Mouse (Mus musculus): ENCODE results near the gene Dmp1. TPM values are rescaled to one million over a fixed set of nuclear protein-coding genes. Genes with fewer than 3 reads are reported as not detected.

Dmp1 gene
- polyA plus RNA-seq (2011; ENCODE audit: insufficient read depth, insufficient read length, low read depth, missing spikeins) = not detected in 2 replicates

GRCm38 (mm10) chr5:104202351-104202750 is at the start of gene Dmp1:
Gene Dmp1, plus strand, starts transcription at chr5:104202613.
- Histone ChIP-seq H3K9ac (ENCODE audit: low read depth, poor library complexity, severe bottlenecking) (no peak within 1 kb of the TSS), H3K36me3 (ENCODE audit: control insufficient read depth, insufficient read depth, low read length, poor library complexity, severe bottlenecking) (no peaks in the 10 kb centered on the region), H3K27ac (ENCODE audit: insufficient read depth, low read length) (no peak within 1 kb of the TSS), H3K4me3 (ENCODE audit: low read depth, low read length) (no peak within 1 kb of the TSS), H3K27me3 (ENCODE audit: control insufficient read depth, insufficient read depth, low read length, poor library complexity, severe bottlenecking) (no peaks in the 10 kb centered on the region), H3K9me3 (replicated peaks; ENCODE audit: control insufficient read depth, insufficient read depth, low read length, poor library complexity, severe bottlenecking) (no peaks in the 10 kb centered on the region), H3K4me1 (ENCODE audit: control insufficient read depth, insufficient read depth, low read length) (no peaks in the 10 kb centered on the region)
- TF ChIP-seq CTCF (IDR thresholded peaks at IDR 0.05; ENCODE audit: low read depth, low read length) = no peak
- TF ChIP-seq EP300 (IDR thresholded peaks at IDR 0.05; ENCODE audit: insufficient read depth, low read depth, low read length) = no peak
- no peak for TF ChIP-seq POLR2A (IDR thresholded peaks at IDR 0.05; ENCODE audit: insufficient read depth, low read length)

GRCm38 (mm10) chr5:104157701-104158100 is 44.7 kb upstream of the Dmp1 start:
- no peak for TF ChIP-seq POLR2A (IDR thresholded peaks at IDR 0.05; ENCODE audit: insufficient read depth, low read length)
- TF ChIP-seq CTCF (IDR thresholded peaks at IDR 0.05; ENCODE audit: low read depth, low read length) = no peak
- no peak for TF ChIP-seq EP300 (IDR thresholded peaks at IDR 0.05; ENCODE audit: insufficient read depth, low read depth, low read length)

GRCm38 (mm10) chr5:104158332-104159052 is 43.9 kb upstream of the Dmp1 start:
- Histone ChIP-seq H3K9ac (ENCODE audit: low read depth, poor library complexity, severe bottlenecking) (no peak overlapping the region), H3K36me3 (ENCODE audit: control insufficient read depth, insufficient read depth, low read length, poor library complexity, severe bottlenecking) (no peaks in the 10 kb centered on the region), H3K9me3 (replicated peaks; ENCODE audit: control insufficient read depth, insufficient read depth, low read length, poor library complexity, severe bottlenecking) (no peaks in the 10 kb centered on the region), H3K27ac (ENCODE audit: insufficient read depth, low read length) (no peak overlapping the region), H3K4me1 (ENCODE audit: control insufficient read depth, insufficient read depth, low read length) (no peaks in the 10 kb centered on the region), H3K4me3 (ENCODE audit: low read depth, low read length) (no peak overlapping the region), H3K27me3 (ENCODE audit: control insufficient read depth, insufficient read depth, low read length, poor library complexity, severe bottlenecking) (no peaks in the 10 kb centered on the region)
- TF ChIP-seq POLR2A (IDR thresholded peaks at IDR 0.05; ENCODE audit: insufficient read depth, low read length) = no peak
- TF ChIP-seq EP300 (IDR thresholded peaks at IDR 0.05; ENCODE audit: insufficient read depth, low read depth, low read length) = no peak
- no peak for TF ChIP-seq CTCF (IDR thresholded peaks at IDR 0.05; ENCODE audit: low read depth, low read length)

More at GRCm38 (mm10) chr5:104157701-104158100, 44.7 kb upstream of the Dmp1 start:
- Histone ChIP-seq H3K27me3 (ENCODE audit: control insufficient read depth, insufficient read depth, low read length, poor library complexity, severe bottlenecking) (no peaks in the 10 kb centered on the region), H3K9ac (ENCODE audit: low read depth, poor library complexity, severe bottlenecking) (no peak overlapping the region), H3K4me3 (ENCODE audit: low read depth, low read length) (no peak overlapping the region), H3K9me3 (replicated peaks; ENCODE audit: control insufficient read depth, insufficient read depth, low read length, poor library complexity, severe bottlenecking) (no peaks in the 10 kb centered on the region), H3K4me1 (ENCODE audit: control insufficient read depth, insufficient read depth, low read length) (no peaks in the 10 kb centered on the region), H3K36me3 (ENCODE audit: control insufficient read depth, insufficient read depth, low read length, poor library complexity, severe bottlenecking) (no peaks in the 10 kb centered on the region), H3K27ac (ENCODE audit: insufficient read depth, low read length) (no peak overlapping the region)

GRCm38 (mm10) chr5:104160581-104160980 is 41.8 kb upstream of the Dmp1 start:
- no peaks in the 10 kb centered on the region for H3K27me3 ChIP-seq (ENCODE audit: control insufficient read depth, insufficient read depth, low read length, poor library complexity, severe bottlenecking)
- no peak overlapping the region for H3K27ac ChIP-seq (ENCODE audit: insufficient read depth, low read length)
- H3K4me3 ChIP-seq (ENCODE audit: low read depth, low read length) = no peak overlapping the region
- TF ChIP-seq EP300 (IDR thresholded peaks at IDR 0.05; ENCODE audit: insufficient read depth, low read depth, low read length) (no peak), POLR2A (IDR thresholded peaks at IDR 0.05; ENCODE audit: insufficient read depth, low read length) (no peak), CTCF (IDR thresholded peaks at IDR 0.05; ENCODE audit: low read depth, low read length) (no peak)
- no peaks in the 10 kb centered on the region for H3K4me1 ChIP-seq (ENCODE audit: control insufficient read depth, insufficient read depth, low read length)
- H3K9ac ChIP-seq (ENCODE audit: low read depth, poor library complexity, severe bottlenecking) = no peak overlapping the region
- no peaks in the 10 kb centered on the region for H3K9me3 ChIP-seq (replicated peaks; ENCODE audit: control insufficient read depth, insufficient read depth, low read length, poor library complexity, severe bottlenecking)
- no peaks in the 10 kb centered on the region for H3K36me3 ChIP-seq (ENCODE audit: control insufficient read depth, insufficient read depth, low read length, poor library complexity, severe bottlenecking)

- H3K27ac ChIP-seq (ENCODE audit: insufficient read depth, low read length) = no peak overlapping the region
- no peak for TF ChIP-seq POLR2A (IDR thresholded peaks at IDR 0.05; ENCODE audit: insufficient read depth, low read length)
- no peak for TF ChIP-seq CTCF (IDR thresholded peaks at IDR 0.05; ENCODE audit: low read depth, low read length)
- no peak for TF ChIP-seq EP300 (IDR thresholded peaks at IDR 0.05; ENCODE audit: insufficient read depth, low read depth, low read length)
- H3K36me3 ChIP-seq (ENCODE audit: control insufficient read depth, insufficient read depth, low read length, poor library complexity, severe bottlenecking) = no peaks in the 10 kb centered on the region
Measured at GRCm38 (mm10) chr5:104161390-104161789, 41.0 kb upstream of the Dmp1 start.

GRCm38 (mm10) chr5:104163536-104163935 is 38.9 kb upstream of the Dmp1 start:
- H3K9me3 ChIP-seq (replicated peaks; ENCODE audit: control insufficient read depth, insufficient read depth, low read length, poor library complexity, severe bottlenecking) = no peaks in the 10 kb centered on the region
- H3K9ac ChIP-seq (ENCODE audit: low read depth, poor library complexity, severe bottlenecking) = no peak overlapping the region
- TF ChIP-seq CTCF (IDR thresholded peaks at IDR 0.05; ENCODE audit: low read depth, low read length) = no peak
- TF ChIP-seq EP300 (IDR thresholded peaks at IDR 0.05; ENCODE audit: insufficient read depth, low read depth, low read length) = no peak
- no peak for TF ChIP-seq POLR2A (IDR thresholded peaks at IDR 0.05; ENCODE audit: insufficient read depth, low read length)

More at GRCm38 (mm10) chr5:104161390-104161789, 41.0 kb upstream of the Dmp1 start:
- H3K4me3 ChIP-seq (ENCODE audit: low read depth, low read length) = no peak overlapping the region
- no peak overlapping the region for H3K9ac ChIP-seq (ENCODE audit: low read depth, poor library complexity, severe bottlenecking)
- no peaks in the 10 kb centered on the region for H3K27me3 ChIP-seq (ENCODE audit: control insufficient read depth, insufficient read depth, low read length, poor library complexity, severe bottlenecking)
- H3K9me3 ChIP-seq (replicated peaks; ENCODE audit: control insufficient read depth, insufficient read depth, low read length, poor library complexity, severe bottlenecking) = no peaks in the 10 kb centered on the region
- no peaks in the 10 kb centered on the region for H3K4me1 ChIP-seq (ENCODE audit: control insufficient read depth, insufficient read depth, low read length)

More at GRCm38 (mm10) chr5:104163536-104163935, 38.9 kb upstream of the Dmp1 start:
- Histone ChIP-seq H3K27me3 (ENCODE audit: control insufficient read depth, insufficient read depth, low read length, poor library complexity, severe bottlenecking) (no peaks in the 10 kb centered on the region), H3K4me3 (ENCODE audit: low read depth, low read length) (no peak overlapping the region), H3K27ac (ENCODE audit: insufficient read depth, low read length) (no peak overlapping the region), H3K4me1 (ENCODE audit: control insufficient read depth, insufficient read depth, low read length) (no peaks in the 10 kb centered on the region), H3K36me3 (ENCODE audit: control insufficient read depth, insufficient read depth, low read length, poor library complexity, severe bottlenecking) (no peaks in the 10 kb centered on the region)
